Mouse (Mus musculus): ENCODE data around the gene Rpp25l.

The Rpp25l gene

DNA sequence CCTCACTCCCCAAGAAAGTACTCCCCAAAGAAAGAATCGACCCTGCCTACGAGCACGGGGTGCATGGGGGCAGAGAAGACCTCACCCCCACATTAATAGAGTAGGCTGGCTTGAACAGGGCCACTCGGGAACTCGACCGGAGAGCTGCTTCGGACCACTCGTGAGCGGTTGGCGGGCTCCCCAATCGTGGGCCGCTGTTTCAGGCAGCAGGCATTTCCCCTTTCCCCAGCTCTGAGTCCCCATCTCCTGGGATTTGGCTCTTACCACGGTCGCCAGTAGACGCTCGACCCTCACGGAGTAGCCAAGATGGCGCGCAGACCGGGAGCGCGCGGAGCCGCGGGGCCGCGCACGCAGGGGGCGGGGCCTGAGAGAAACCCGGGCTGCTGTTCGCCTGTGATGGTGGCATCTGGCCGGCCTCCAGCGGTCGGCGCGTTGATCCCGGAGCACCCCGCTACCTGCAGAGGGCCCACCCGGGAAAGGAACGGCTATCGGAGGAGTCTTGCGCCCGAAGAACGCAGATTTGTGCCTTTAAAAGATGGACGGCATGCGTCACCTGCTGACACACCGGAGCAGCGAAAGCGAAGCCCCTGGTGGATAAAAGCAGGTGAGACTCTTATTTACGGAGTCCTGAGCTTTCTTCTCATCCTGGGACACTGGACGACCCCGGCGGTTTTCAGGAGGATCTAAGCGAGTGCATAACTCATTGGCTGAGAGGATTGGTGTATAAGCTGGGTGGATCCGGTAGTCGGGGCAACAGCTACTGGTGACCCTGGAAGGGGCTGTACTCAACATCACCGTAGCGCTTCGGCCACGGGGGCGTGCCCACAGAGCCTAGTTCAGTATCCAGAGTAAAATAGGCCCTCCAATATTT, at the start of gene Rpp25l:
Rpp25l (minus strand) TSS at position 338 of the 871 bp plus-strand sequence.
- peak; percentile 87 for DNase-seq

DNA sequence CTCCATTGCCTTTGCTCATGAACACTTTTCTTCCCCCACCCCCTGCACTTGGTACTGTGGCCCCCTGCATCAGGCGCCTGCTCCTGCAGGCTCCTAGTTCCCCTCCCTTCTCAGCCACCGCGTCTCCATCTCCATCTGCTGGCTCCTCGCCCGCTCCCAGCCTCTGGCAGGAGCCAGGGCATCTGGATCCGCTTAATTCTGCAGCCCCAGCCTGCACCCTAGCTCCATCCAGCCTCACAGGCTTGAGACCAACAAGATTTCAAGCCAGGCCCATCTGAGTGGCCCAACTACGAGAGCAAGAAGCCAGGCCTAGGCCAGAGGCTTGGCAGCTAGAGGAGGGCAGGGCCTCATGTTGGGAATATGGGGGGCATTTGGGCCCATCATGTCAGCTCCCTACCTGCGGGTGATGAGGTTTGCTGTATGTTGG, 49.4 kb upstream of the Rpp25l start:
- DNase-seq: peak; percentile 59

DNA sequence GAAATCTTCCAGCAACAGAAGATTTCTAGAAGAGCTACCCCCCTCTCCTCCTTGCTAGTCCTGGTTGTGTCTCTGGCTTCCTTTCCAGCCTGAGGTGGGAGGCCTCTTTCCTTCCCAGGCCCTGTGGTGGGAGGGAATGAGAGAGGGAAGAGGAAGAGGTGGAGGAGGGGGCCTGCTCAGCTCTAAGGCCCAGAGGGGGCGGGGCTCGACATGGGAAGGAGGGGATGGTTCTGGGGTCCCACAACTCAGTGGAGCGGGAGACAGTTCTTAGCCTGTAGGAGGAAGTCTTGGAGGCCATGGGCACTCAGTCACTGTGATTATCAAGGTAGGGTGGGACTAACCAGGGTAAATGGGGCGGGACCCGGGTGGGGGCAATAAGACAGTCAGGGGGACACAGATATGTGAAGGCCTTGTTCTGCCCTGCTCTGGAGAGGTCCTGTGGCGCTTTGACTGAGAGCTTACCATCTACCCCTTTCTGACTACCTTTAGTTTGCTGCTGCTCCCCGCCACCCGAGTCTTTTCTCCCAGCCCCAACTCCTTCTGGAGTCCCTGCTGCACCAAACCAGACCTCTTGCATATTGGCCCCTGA, 48.9 kb upstream of the Rpp25l start:
- no peak for DNase-seq

DNA sequence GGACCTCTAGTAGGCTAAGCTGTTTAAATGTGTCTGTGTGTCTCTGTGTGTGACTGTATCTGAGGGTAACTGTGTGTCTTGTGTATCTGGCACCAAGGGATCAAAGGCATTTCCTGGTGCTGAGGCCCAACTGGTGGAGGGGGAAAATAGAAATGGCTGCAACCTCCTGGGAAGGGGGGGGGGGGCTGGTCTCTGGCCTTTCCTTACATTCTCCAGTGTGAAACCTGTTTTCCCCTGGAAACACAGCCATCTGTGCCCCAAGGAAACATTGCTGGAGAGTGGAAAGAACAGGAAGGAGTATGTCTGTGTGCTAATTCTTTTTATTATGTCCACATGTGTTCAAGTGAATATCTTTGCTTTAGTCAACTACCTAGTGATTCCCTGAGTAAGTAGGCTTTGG, 48.3 kb upstream of the Rpp25l start:
- DNase-seq: peak; percentile 44

DNA sequence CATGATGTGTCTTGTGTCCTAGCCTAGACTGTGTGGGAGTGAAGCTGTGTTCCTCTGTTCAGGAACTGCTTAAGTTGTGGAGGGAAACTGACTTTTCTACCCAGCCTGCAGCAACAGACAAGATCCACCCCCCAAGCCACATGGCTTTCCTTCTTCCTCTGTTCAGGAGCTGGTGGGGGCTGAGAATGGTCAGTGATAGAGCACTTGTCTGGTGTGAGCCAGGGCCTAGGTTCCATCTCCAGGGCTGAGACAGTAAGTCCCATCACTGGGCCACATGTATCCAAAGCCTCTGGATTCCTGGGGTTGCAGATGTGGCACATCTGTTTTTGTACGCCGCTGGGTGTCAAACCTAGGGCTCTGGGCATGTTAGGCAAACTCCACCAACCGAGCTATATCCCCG, 47.6 kb upstream of the Rpp25l start:
- DNase-seq: no peak

DNA sequence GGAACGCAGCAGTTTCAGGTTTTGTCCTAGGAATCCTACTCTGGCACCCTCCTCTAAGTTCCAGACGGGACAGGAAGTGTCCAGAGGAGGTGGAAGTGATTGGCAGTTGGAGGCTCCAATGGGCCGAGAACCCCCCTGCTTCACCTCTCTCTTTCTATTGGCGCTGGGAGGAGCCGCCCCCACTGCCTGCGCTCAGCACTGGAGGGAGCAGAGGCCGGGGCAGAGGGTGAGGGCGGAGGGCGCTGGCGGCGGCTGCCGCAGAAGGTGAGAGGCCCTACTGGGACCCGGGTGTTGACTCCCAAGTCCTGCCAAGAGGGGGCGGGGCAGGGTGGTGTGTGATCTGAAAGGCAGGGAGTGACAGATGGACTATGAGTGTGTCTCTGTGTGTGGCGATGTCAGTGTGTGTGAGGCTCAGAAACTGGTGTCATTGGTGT, 47.0 kb upstream of the Rpp25l start:
- peak; percentile 93 for DNase-seq

DNA sequence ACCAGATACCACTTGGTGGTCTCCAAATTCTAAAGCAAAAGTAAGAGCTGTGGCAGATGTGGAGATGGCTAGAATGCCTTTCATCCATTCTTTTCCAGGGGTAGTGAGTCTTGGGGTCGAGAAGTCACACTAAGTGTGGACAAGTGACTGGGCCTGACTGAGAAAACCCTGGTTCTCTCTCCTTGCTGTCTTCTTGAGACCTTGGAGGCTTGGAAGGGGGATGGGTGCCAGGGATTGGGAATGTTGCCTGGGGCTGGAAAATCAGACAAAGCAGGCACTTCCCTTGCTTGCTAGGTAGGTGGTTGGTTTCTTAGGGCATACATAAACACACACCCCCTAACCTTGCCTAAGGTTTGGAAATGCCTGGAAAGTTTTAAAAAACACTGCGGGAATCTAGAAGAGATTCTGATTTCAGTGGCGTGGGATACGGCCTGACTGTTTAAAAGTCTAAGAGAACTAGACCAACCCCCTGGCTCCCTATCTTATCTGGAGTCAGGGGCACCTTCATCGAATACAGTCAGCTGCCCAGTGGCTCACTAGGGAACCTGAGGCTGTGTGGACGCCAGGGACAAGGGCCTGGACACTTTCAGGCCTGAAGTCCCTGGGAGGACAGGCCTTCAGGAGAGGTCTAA, 46.4 kb upstream of the Rpp25l start:
- no peak for DNase-seq

DNA sequence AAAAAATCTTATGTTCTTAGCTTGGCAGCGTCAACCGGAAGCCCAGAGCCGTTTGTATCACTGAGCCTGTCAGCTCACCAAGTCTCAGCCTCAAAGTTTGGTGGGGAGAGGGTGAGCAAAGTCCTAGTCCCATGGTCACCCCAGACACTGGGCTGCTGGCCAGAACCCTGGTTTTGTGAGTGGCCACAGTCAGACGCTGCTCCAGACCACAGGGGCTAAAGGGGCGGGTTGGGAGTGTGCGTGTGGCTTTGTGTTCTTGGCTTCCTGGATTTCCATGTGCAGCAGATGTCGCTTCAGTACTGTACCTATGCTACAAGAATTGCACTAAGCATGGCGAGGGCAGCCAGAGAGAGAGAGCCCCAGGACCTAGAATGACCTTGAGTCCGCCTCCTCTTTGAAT, 45.9 kb upstream of the Rpp25l start:
- DNase-seq: peak; percentile 51

DNA sequence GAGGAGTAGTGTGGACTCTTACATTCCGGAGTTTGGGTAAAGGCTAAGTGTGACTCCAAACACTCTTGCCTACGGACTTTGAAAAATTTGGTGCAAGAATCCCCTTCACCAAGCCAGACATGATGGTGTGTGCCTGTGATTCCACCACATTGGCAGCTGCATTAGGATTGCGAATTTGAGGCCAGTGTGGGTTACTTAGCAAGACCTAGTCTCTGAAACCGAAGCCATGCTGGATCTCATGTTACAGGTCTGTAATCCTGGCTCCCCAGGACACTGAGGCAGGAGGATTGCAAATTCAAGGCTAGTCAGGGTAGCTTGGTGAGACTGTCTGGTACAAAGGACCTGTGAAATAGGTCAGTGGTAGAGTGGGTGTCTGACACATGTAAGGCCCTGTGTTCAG, 45.4 kb upstream of the Rpp25l start:
- DNase-seq: peak; percentile 37

DNA sequence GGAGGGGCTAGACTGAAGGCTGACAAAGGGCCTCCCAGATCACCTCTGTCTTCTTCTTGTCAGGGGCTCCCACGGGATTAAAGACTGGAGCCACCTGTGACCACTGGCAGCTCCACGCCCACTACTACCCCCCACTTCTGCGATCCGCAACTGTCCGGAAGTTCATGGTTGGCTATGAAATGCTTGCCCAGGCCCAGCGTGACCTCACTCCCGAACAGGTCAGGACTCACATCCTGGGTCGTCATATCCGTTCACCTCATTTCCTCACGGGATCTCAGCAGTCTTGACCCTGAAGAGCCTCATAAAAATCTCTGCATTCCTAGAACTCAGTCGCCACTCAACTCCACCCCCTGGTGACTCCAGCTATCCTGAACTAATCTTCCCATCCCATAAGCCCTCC, 44.7 kb upstream of the Rpp25l start:
- peak; percentile 52 for DNase-seq

DNA sequence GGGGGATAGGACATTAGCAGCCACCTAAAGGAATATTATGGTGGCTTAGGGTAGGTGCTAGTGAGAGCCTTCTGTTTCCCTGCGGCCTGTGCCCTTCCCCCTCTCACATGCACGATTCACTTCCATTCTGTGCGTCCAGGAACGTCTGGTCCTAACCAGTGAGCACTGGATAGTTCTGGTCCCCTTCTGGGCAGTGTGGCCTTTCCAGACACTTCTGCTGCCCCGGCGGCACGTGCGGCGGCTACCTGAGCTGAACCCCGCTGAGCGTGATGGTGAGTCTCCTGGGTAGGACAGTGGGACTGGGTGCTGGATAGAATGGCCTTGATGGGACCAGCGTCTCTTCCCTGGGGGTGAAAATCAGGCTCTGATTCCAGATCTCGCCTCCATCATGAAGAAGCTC, 44.0 kb upstream of the Rpp25l start:
- peak; percentile 52 for DNase-seq

DNA sequence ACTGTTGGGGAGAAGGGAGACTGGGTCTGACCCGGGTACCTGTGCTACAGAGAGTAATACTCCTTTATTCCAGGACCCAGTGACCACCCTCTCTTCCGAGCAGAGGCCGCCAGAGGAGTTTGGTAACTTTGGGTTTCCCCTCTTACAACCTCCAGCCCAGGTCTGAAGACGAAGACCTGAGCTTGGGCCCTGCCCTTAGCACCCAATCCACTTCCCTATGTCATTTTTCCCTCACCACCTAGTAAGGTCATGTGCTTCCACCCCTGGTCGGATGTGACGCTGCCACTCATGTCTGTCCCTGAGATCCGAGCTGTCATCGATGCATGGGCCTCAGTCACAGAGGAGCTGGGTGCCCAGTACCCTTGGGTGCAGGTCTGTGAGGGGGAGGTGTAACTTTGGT, 43.1 kb upstream of the Rpp25l start:
- DNase-seq: peak; percentile 58

DNA sequence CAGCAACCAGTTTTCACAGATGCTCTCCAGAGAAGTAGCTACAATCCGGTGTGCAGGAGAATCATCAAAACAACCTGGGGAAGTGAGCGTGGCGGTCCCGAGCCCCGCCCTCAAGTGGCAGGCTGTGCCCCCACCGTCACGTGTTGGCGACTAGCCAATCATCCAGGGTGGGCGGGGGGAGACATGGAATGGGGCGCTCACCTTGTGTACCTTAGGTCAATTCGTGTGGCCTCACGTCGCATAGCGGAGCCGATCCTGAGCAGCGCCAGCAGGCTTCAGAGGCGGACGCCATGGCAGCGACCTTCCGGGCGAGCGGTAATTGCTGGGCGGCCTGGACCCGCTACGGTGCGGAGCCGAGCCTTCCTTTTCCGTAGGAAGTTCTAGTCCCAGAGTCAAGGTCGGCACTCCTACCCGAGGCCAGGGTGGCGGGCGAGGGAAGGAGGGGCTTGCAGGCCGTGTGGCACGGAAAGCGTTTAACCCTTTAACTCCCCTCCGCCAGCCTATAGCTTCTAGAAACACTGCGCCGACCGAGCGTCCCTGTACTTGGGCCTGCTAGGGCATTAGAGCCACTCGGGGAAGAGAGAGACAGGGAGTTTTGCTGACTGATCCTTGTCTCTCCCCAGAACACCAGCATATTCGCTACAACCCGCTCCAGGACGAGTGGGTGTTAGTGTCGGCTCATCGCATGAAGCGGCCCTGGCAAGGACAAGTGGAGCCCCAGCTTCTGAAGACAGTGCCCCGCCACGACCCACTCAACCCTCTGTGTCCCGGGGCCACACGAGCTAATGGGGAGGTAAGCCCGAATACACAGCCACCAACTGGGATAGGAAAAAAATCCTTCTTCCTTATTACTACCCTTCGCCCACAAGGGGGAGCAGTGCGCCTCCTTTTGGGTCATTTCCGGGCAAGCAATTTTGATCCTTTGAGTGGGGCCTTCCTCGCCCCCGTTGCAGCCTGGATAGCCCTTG, 42.3 kb upstream of the Rpp25l start, which contains the start of gene Sigmar1:
Sigmar1 (minus strand) TSS at position 820 of the 968 bp plus-strand sequence.
- DNase-seq: peak; percentile 91

DNA sequence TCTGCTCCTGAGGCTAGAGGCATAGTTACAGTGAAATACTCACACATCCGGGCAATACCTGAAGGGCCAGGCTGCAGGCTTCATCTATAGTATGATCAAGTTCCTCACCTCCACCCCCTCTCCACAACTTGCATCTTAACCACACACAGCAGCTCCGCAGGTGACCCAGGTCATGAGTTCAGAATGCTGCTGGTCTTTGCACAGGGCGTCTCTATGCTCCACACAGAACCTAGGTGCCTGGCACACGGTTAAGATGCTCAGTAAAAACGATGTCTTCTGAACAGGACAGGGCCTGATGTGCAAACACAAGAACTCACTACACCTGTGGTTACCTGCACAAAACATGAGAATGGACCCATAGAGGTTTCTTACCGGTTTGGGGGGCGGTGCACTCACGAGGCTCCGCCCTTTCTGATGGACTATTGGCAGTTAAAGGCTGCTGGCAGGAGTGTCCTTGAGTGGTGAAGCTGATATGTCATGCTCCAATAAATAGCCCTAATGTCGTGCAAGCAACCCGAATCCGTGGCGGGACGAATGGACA, 41.5 kb upstream of the Rpp25l start, which contains the start of gene Galt:
Galt (plus strand) TSS at position 432 of the 541 bp plus-strand sequence.
- DNase-seq: peak; percentile 92

DNA sequence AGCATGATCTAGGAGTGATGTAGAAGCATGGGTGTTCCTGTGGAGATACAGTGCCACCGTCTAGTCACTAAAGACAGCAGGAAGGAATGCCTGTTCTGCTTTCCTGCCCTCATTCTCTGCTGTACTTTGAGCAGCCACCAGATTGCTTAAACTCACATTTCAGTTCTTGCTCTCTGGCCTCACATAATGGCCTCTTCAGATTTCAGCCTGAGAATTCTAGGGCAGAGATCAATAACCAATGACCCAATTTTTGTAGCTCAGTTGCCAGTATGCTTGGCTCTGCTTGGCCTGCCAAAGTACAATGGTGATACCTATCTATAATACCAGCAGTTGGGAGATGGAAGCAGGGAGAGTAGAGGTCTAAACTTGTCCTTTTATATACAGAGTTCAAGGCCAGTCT, 31.7 kb upstream of the Rpp25l start:
- DNase-seq: no peak

DNA sequence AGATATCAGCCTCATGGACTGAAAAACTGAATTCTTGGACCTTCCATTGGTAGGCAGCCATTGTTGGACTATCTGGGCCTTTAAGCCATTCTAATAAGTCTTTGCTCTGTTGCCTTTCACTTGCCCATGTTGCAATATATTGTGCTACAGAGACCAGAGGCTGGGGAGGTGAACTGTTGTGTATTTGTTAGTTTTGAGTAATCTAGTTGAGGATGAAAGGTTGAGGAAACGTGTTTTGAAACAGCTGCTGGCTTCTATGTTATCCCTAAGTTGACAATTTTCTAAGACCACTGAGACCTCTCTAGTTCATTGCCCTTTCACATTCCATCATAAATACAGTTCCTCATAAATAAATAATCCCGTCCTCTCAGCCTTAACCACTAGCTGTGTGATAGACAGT, 30.8 kb upstream of the Rpp25l start:
- DNase-seq: no peak

DNA sequence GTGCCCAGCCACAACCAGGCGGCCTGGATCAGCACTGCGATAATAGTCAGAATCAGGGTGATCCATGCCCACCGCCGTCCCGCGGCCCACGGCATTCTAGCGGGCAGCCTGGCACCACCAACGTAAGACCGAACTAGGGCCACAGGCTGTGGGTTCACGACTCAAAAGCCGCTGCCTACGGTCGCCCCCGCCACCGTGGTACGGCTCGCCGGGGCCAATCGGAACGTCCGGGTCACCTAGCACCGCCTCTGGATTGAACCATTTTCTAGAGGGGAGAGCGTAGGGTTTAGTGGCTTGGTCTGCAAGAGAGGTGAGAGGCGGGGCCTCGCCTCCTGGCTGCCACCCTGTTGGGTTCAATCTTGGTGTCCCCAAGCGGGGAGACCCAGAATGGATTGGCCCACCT, 27.8 kb upstream of the Rpp25l start:
- DNase-seq: peak; percentile 98

DNA sequence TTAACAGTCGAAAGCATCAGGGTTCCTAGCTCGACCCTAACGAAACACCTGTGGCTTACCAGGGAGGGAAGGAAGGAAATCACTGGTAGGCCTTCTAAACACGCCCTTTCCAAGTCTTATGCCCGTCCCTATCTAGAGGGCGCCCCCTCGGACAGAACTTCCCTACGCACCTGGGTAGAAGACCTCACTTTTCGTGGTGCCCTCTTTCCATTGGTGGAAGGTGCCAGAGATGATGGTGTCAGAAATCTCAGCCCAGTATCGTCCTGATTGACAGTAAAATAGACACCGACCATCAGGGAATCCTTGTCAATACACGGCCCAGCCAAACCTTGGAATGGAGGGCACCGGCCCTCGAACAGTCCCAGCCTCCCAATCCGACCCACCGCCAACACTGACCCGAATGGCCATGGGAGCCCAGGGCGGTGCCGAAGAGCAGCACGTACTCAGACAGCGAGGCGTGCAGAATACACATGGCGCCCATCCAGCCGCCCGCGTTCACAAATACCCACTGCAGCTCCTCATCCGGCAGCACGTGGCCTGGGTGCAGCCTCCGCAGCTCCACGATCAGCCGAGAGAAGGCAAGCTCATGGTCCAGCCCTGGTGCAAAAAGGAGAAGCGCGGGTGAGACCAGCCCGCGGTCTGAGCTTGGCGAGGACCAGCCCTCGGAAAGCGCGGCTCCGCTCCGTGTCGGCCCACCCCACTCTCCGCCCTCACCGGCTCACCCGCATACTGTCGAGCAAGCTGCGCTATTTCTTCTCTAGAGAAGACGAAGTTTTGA, 27.2 kb upstream of the Rpp25l start:
- peak; percentile 71 for DNase-seq

DNA sequence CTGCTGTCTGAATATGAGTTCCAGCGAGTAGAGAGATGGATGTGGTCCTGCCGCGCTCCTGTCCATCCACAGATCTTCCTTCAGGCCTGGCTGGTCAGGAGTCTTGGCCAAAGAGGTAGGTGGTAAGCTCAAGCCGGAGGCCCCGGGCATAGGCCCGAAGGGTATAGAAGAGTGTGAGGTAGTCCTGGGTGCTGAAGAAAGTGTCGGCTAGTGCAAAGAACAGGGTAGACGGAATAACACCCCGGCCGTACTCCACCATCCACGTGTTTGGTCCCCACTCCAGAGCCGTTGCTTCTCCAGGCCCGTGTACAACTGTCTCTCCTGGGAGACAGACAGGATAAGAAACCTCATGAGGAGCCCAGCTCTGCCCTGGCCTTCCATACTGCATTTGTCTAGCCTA, 25.9 kb upstream of the Rpp25l start:
- DNase-seq: no peak

DNA sequence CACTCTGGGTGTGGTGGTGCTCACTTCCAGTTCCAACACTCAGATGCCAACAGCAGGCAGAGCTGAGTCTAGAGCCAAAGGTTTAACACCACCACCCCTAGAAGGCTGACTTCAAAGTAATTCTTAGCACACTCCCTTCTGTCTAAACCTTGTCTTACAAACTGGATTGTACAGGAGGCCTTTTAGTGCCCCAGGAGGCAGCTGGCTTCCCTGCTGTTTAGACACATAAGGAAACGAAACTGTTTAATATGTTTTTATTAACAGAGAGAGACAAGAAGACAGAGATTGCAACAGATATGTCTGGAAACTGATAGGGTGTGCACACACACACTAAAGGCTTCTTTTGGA, 24.9 kb upstream of the Rpp25l start:
- no peak for DNase-seq

DNA sequence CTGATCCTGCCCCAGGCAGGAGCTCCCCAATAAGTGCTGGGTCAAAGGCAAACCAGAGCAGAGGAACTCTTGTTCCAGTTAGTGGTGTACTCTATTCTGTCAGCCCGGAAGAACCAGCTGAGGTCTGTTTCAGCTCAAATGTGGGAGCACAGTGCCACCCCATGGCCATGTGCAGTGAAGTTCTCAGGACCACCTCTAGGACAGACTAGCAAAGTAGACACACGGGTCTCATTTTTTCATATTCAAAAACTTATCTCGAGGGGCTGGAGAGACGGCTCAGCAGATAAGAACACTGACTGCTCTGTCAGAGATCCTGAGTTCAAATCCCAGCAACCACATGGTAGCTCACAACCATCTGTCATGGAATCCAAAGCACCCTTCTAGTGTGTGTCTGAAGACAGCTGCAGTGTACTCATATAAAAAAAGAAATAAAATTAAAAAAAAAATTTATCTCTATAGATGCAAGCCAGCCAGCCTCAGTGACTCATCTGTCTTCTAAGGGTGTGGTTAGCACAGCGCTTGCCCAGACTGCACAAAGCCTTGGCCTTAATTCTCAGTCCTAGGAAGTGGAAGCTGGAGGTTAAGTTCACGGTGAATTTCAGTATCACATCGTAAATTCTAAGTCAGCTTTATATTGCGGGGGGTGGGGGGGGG, 24.4 kb upstream of the Rpp25l start:
- DNase-seq: peak; percentile 75
